Mouse (Mus musculus): ENCODE measurements around the gene Simc1. TPM values are rescaled to one million over a fixed set of nuclear protein-coding genes. Genes with fewer than 3 reads are reported as not detected.
A peak's percentile ranks its signal among the peaks of the same experiment; 100 is the strongest.

Gene Simc1
- polyA plus RNA-seq, 1 experiment from 2014 or later = 6.8 TPM

GRCm38 (mm10) chr13:54589414-54589995, 85.9 kb downstream of the Simc1 start:
- no peak for DNase-seq (ENCODE audit: low spot score)
- Histone ChIP-seq H3K36me3 (ENCODE audit: insufficient read depth, low read length) (peaks cover 13% of the 10 kb centered on the region; the same call in 1 of the 2 replicates), H3K27me3 (ENCODE audit: insufficient read depth, low read length) (no peaks in the 10 kb centered on the region), H3K9ac (ENCODE audit: low read depth, low read length) (peak overlapping the region; percentile 71), H3K4me1 (replicated peaks; ENCODE audit: insufficient read depth, low read length) (no peaks in the 10 kb centered on the region), H3K9me3 (replicated peaks; ENCODE audit: low read length) (no peaks in the 10 kb centered on the region), H3K4me3 (replicated peaks; ENCODE audit: low read depth, low read length) (peak overlapping the region; percentile 61), H3K27ac (peak overlapping the region; percentile 85), H3K4me2 (ENCODE audit: low read length) (peak overlapping the region; percentile 74)
- TF ChIP-seq CTCF (IDR thresholded peaks at IDR 0.05; ENCODE audit: low read depth) = no peak
- 1% methylated on average over 24 of the region's 24 CpGs for WGBS
- ATAC-seq (replicated peaks; ENCODE audit: low FRiP score, low read depth) = 0 out of 2 replicates have a peak, but pooled peaks have one; percentile 5

DNA sequence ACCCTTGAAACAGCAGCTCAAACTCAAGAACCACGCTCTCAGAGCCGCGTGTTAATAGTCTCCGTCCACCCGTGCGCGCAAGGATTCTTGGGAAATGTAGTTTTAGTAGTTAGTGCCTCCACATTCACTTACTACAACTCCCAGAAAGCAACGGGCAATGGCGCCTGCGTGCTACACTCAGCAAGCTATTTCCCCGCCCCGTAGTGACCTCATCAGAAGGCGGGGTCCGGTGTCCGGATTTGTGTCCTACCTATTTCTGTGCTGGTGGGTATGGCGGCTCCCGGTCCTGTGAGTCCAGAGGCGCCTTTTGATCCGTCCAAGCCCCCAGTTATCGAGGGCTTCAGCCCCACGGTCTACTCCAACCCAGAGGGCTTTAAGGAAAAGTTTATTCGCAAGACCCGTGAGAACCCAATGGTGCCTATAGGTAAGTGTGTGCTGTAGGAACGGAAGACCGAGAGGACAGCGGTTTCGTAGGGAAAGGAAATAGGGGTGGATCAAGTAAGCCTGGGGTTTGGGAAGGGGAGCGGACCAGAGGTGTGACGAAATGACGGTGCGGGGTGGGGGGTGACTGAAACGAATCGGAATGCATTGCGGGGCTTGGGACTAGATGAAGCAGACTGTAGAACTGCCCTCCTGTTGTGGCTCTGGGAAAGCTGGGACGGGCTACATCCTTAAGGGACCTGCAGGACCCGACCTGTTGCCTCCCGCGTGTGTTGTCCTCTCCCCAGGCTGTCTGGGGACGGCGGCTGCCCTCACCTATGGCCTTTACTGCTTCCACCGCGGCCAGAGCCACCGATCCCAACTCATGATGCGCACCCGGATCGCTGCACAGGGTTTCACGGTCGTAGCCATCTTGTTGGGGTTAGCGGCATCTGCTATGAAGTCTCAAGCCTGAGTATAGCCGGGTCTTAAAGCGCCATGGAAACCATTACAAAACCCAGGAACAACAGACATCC, 86.7 kb downstream of the Simc1 start, which contains the start of the genes Nop16 and Higd2a:
Nop16 (minus strand) TSS at position 95 of the 956 bp plus-strand sequence.
Higd2a (plus strand) TSS at position 212 of the 956 bp plus-strand sequence.
- no peaks in the 10 kb centered on the region for H3K4me1 ChIP-seq (replicated peaks; ENCODE audit: insufficient read depth, low read length)
- no peaks in the 10 kb centered on the region for H3K9me3 ChIP-seq (replicated peaks; ENCODE audit: low read length)
- H3K9ac ChIP-seq (ENCODE audit: low read depth, low read length) = peak within 1 kb of the TSS; percentile 76
- WGBS = under 1% methylated on average over 51 of the region's 51 CpGs
- DNase-seq (ENCODE audit: low spot score) (peak; percentile 99), ATAC-seq (replicated peaks; ENCODE audit: low FRiP score, low read depth) (peak; percentile 95)
- H3K4me3 ChIP-seq (replicated peaks; ENCODE audit: low read depth, low read length) = peak within 1 kb of the TSS; percentile 61
- no peak for TF ChIP-seq CTCF (IDR thresholded peaks at IDR 0.05; ENCODE audit: low read depth)
- peak within 1 kb of the TSS; percentile 74 for H3K4me2 ChIP-seq (ENCODE audit: low read length)
- peaks cover 8% of the 10 kb centered on the region; the same call in 1 of the 2 replicates for H3K36me3 ChIP-seq (ENCODE audit: insufficient read depth, low read length)
- no peaks in the 10 kb centered on the region for H3K27me3 ChIP-seq (ENCODE audit: insufficient read depth, low read length)
- peak within 1 kb of the TSS; percentile 85 for H3K27ac ChIP-seq

DNA sequence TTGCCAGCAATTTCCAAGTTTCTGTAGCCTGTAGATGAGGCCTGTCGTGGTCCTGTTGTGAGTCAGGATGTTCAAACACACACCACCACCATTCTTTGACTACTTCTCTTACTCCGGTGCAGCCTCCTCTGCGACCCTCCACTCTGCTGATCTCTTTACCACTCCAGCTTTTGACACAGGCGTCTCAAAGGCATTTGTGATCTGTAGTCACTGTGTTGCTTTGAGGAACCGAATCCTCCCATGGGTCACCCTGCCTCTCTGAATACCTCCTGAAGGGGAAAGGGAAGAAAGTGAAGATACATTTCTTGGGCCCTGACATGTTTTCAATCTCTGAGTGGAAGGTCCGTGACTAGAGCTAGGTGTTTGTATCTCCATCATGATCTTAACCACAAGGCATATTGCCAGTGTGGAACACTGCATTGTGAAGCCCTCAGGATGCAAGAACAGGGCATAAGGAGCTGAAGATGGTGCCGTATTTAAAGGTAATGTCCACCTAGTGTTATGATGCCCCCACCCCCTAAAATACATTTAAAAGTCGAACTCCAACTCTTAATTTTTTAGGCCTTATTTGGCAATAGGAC, 88.3 kb downstream of the Simc1 start:
- no peak for TF ChIP-seq CTCF (IDR thresholded peaks at IDR 0.05; ENCODE audit: low read depth)
- Histone ChIP-seq H3K4me3 (replicated peaks; ENCODE audit: low read depth, low read length) (no peak overlapping the region), H3K4me2 (ENCODE audit: low read length) (no peak overlapping the region), H3K4me1 (replicated peaks; ENCODE audit: insufficient read depth, low read length) (no peaks in the 10 kb centered on the region), H3K9ac (ENCODE audit: low read depth, low read length) (no peak overlapping the region), H3K27me3 (ENCODE audit: insufficient read depth, low read length) (no peaks in the 10 kb centered on the region), H3K9me3 (replicated peaks; ENCODE audit: low read length) (no peaks in the 10 kb centered on the region), H3K27ac (no peak overlapping the region), H3K36me3 (ENCODE audit: insufficient read depth, low read length) (peaks cover 12% of the 10 kb centered on the region; the same call in 1 of the 2 replicates)
- no peak for ATAC-seq (replicated peaks; ENCODE audit: low FRiP score, low read depth)
- no peak for DNase-seq (ENCODE audit: low spot score)
- 88% methylated on average over 8 of the region's 8 CpGs for WGBS

DNA sequence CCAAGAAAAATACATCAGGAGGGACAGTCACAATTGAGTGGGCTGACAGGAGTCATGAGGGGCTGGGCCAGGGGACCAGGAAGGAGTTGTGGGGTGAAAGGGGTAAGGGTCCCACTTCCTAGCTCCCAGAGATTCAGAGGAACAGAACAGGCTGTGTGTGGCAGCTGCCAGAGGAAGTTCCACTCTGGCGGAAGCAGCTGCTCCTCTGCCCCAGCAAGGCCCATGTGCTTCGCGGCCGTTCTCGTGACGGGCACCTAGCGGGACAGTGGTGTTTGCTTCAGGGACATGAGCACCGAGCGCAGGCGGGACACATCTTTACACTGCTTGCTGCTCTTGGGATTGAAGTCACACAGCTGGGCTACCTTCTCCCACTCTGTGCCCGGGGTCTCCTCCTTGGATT, 90.0 kb downstream of the Simc1 start:
- Histone ChIP-seq H3K4me1 (replicated peaks; ENCODE audit: insufficient read depth, low read length) (no peaks in the 10 kb centered on the region), H3K36me3 (ENCODE audit: insufficient read depth, low read length) (peaks cover 10% of the 10 kb centered on the region; the same call in 1 of the 2 replicates), H3K4me3 (replicated peaks; ENCODE audit: low read depth, low read length) (no peak overlapping the region), H3K4me2 (ENCODE audit: low read length) (no peak overlapping the region), H3K27ac (no peak overlapping the region), H3K9ac (ENCODE audit: low read depth, low read length) (no peak overlapping the region), H3K27me3 (ENCODE audit: insufficient read depth, low read length) (no peaks in the 10 kb centered on the region), H3K9me3 (replicated peaks; ENCODE audit: low read length) (no peaks in the 10 kb centered on the region)
- TF ChIP-seq CTCF (IDR thresholded peaks at IDR 0.05; ENCODE audit: low read depth) = no peak
- ATAC-seq (replicated peaks; ENCODE audit: low FRiP score, low read depth) = no peak
- 86% methylated on average over 11 of the region's 11 CpGs for WGBS
- no peak for DNase-seq (ENCODE audit: low spot score)

GRCm38 (mm10) chr13:54596107-54596690, 92.6 kb downstream of the Simc1 start:
- ATAC-seq (replicated peaks; ENCODE audit: low FRiP score, low read depth) = no peak
- DNase-seq (ENCODE audit: low spot score) = no peak
- TF ChIP-seq CTCF (IDR thresholded peaks at IDR 0.05; ENCODE audit: low read depth) = no peak
- Histone ChIP-seq H3K36me3 (ENCODE audit: insufficient read depth, low read length) (peaks cover 10% of the 10 kb centered on the region; the same call in 1 of the 2 replicates), H3K9ac (ENCODE audit: low read depth, low read length) (no peak overlapping the region), H3K27me3 (ENCODE audit: insufficient read depth, low read length) (no peaks in the 10 kb centered on the region), H3K4me1 (replicated peaks; ENCODE audit: insufficient read depth, low read length) (no peaks in the 10 kb centered on the region), H3K4me2 (ENCODE audit: low read length) (no peak overlapping the region), H3K27ac (no peak overlapping the region), H3K9me3 (replicated peaks; ENCODE audit: low read length) (no peaks in the 10 kb centered on the region), H3K4me3 (replicated peaks; ENCODE audit: low read depth, low read length) (no peak overlapping the region)
- WGBS = 85% methylated on average over 8 of the region's 8 CpGs

DNA sequence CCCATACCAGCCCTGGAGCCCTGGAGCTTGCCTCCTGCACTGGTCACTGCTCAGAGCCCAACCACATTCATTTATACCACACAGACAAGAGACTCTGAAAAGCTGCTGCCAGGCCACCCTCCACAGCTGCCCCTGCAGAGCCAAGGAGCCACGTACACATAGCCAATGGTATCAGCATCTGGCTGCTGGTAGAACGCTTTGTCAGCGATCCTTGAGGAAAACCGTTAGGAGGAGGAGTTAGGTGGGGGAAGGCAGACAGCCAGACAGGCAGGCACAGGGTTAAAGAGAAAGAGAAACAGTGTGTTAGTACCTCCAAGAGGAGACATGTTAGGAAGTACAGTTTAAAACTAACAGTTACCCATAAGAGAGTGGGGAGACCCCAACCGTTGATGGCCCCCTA, 93.3 kb downstream of the Simc1 start:
- Histone ChIP-seq H3K9ac (ENCODE audit: low read depth, low read length) (no peak overlapping the region), H3K27ac (no peak overlapping the region), H3K36me3 (ENCODE audit: insufficient read depth, low read length) (peaks cover 10% of the 10 kb centered on the region; the same call in 1 of the 2 replicates), H3K4me1 (replicated peaks; ENCODE audit: insufficient read depth, low read length) (no peaks in the 10 kb centered on the region), H3K27me3 (ENCODE audit: insufficient read depth, low read length) (no peaks in the 10 kb centered on the region), H3K9me3 (replicated peaks; ENCODE audit: low read length) (no peaks in the 10 kb centered on the region), H3K4me3 (replicated peaks; ENCODE audit: low read depth, low read length) (no peak overlapping the region), H3K4me2 (ENCODE audit: low read length) (no peak overlapping the region)
- no peak for DNase-seq (ENCODE audit: low spot score)
- TF ChIP-seq CTCF (IDR thresholded peaks at IDR 0.05; ENCODE audit: low read depth) = no peak
- WGBS = 60% methylated on average over 5 of the region's 5 CpGs
- no peak for ATAC-seq (replicated peaks; ENCODE audit: low FRiP score, low read depth)

Data from kidney, postnatal 0 days (tissue).